Mouse (Mus musculus) heart, embryonic 16.5 days (tissue): ENCODE results near the gene Syn3. TPM values are rescaled to one million over a fixed set of nuclear protein-coding genes. Genes with fewer than 3 reads are reported as not detected.

ENCODE experiments used
- ATAC-seq: fragments of 200-750 bp; cut with Nextera tagmentation; replicated peaks from 2 replicates; pipeline ENCODE4 v1.8.0; 2017; ENCODE audit warnings: moderate number of reproducible peaks; ENCODE audit not compliant: insufficient read depth, low FRiP score; ENCODE audit errors: extremely low read depth
- H3K27ac ChIP-seq: fragments of 300-500 bp; sonication (generic); 2 replicates; pipeline ENCODE4 v1.5.1; 2014; ENCODE audit warnings: mild to moderate bottlenecking, low read length, control low read depth, moderate library complexity
- H3K27me3 ChIP-seq: fragments of 300-500 bp; sonication (generic); 2 replicates; pipeline ENCODE4 v1.6.1; 2014; ENCODE audit warnings: low read length, mixed read lengths; ENCODE audit not compliant: control insufficient read depth, insufficient read depth
- H3K36me3 ChIP-seq: fragments of 300-500 bp; sonication (generic); 2 replicates; pipeline ENCODE4 v1.6.1; 2014; ENCODE audit not compliant: control insufficient read depth, insufficient read depth
- H3K4me1 ChIP-seq: fragments of 300-500 bp; sonication (generic); 2 replicates; pipeline ENCODE4 v1.6.1; 2014; ENCODE audit warnings: low read length, mixed read lengths; ENCODE audit not compliant: control insufficient read depth, insufficient read depth
- H3K4me2 ChIP-seq: fragments of 300-500 bp; sonication (generic); 2 replicates; pipeline ENCODE4 v1.6.1; 2014; ENCODE audit warnings: low read depth, mild to moderate bottlenecking, control low read depth, low read length
- H3K4me3 ChIP-seq: fragments of 300-500 bp; sonication (generic); 2 replicates; pipeline ENCODE4 v1.5.1; 2014; ENCODE audit warnings: mild to moderate bottlenecking, control low read depth, low read length
- H3K9ac ChIP-seq: fragments of 300-500 bp; sonication (generic); 2 replicates; pipeline ENCODE4 v1.6.1; 2014; ENCODE audit warnings: low read length, control low read depth
- H3K9me3 ChIP-seq: fragments of 300-500 bp; sonication (generic); replicated peaks from 2 replicates; pipeline ENCODE4 v1.6.1; 2016; ENCODE audit warnings: low read length; ENCODE audit not compliant: control insufficient read depth
- WGBS: fragments of 180-500 bp; shearing (Covaris S2); extraction: QIAGEN DNeasy Blood & Tissue Kit; methylation state at CpG from one replicate; pipeline ENCODE4 v1.1.7; 2014; 5-methylcytosine and 5-hydroxymethylcytosine counted together
- polyA plus RNA-seq: library from polyadenylated mRNA; unstranded; fragments of >200 nt; fragmentation: Nextera tagmentation; extraction: Ambion mirVana; gene quantifications from 2 replicates; pipeline ENCODE4 v1.2.1, GENCODE M21; 2015

The Syn3 gene
- polyA plus RNA-seq, 1 experiment from 2014 or later, result 0.68 TPM

DNA sequence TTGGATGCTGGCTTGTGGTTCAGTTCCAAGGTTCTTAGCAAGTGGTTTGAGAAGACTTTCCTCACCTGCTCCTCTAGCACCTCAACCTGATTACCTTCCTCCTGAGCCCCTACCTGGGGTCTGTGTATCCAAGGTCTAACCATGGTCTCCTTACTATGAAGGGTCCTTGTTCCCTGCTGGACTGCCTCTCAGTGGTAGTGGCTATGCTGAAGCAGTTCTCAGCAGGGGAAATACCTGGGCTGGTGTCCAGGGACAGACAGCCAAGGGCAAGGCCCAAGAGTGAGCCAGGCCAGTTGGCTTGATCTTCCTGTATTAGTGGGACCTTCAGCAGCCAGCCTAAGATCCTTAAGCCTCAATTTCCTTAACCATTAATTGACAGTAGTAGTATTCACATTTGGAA lies 294.8 kb downstream of the Syn3 start:
- H3K9ac ChIP-seq, result no peak overlapping the region
- H3K9me3 ChIP-seq, result no peaks in the 10 kb centered on the region
- no peak overlapping the region for H3K4me3 ChIP-seq
- no peak overlapping the region for H3K4me2 ChIP-seq
- H3K36me3 ChIP-seq, result no peaks in the 10 kb centered on the region
- H3K27ac ChIP-seq, result no peak overlapping the region
- no peak for ATAC-seq
- no peaks in the 10 kb centered on the region for H3K4me1 ChIP-seq
- no peaks in the 10 kb centered on the region for H3K27me3 ChIP-seq

DNA sequence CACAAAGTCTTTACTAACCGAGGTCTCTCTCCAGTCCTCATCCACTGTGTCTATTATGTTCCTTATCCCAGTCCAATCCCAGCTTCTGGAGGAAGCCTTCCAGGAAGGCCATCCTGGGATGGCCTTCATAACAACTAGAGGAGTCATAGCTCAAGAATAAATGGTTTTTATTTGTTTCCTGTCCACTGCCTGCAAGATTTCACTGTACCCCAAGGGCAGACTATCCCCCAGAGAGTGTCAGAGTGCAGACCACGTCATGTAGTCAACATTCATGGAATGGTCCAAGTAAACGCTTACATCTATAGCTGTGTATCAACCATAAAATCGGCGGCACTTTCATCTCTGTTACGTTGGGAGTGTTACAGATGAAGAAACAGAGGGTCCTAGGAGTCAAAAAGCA lies 295.5 kb downstream of the Syn3 start:
- Histone ChIP-seq H3K4me3 (no peak overlapping the region), H3K9ac (no peak overlapping the region), H3K27ac (no peak overlapping the region), H3K27me3 (no peaks in the 10 kb centered on the region), H3K36me3 (no peaks in the 10 kb centered on the region), H3K4me2 (no peak overlapping the region), H3K4me1 (no peaks in the 10 kb centered on the region), H3K9me3 (no peaks in the 10 kb centered on the region)
- WGBS, result 83% methylated on average over 6 of the region's 6 CpGs
- ATAC-seq, result no peak

DNA sequence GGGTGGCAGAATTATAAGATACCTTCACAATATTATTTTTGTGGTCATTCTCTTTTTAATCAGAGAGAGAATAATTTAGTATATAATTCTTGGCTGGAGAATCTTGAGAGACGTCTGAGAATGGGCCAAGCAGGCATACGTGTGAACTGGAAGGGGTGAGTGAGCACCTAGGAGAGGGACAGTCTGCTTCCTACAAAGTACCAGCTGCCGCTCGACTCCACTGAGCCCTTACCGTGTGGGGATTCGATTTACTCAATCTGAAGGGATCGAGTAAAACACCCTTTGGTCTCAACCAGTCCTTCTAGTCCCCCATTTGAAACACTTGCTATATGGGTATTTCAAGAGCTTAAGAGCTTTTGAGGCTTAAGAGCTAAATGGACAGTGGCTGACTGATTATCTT lies 296.9 kb downstream of the Syn3 start:
- no peak overlapping the region for H3K27ac ChIP-seq
- H3K36me3 ChIP-seq, result no peaks in the 10 kb centered on the region
- 69% methylated on average over 7 of the region's 7 CpGs for WGBS
- no peaks in the 10 kb centered on the region for H3K27me3 ChIP-seq
- no peak overlapping the region for H3K4me2 ChIP-seq
- no peaks in the 10 kb centered on the region for H3K4me1 ChIP-seq
- no peak overlapping the region for H3K4me3 ChIP-seq
- H3K9me3 ChIP-seq, result no peaks in the 10 kb centered on the region
- no peak for ATAC-seq
- no peak overlapping the region for H3K9ac ChIP-seq

DNA sequence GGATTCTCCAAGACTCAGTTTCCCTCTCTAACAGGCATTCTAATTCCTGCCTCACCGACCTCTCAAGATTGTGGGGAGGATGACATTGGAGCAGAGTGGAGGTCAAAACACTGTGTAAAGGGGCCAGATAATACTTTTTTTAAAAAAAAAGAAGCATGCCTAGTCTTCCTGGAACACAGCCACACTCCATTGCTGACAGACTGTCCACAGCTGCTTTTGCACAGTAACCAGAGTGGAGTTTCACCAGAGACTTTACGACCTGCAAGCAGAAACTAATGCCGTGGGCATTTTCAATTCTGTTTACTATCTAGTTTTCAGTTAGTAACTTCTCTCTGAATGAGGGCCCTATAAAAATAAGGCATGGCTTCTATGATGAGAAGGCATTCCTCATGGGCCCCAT lies 297.7 kb downstream of the Syn3 start:
- H3K27ac ChIP-seq, result no peak overlapping the region
- H3K4me2 ChIP-seq, result no peak overlapping the region
- 57% methylated on average over 3 of the region's 3 CpGs for WGBS
- H3K9ac ChIP-seq, result no peak overlapping the region
- no peaks in the 10 kb centered on the region for H3K4me1 ChIP-seq
- H3K9me3 ChIP-seq, result no peaks in the 10 kb centered on the region
- H3K27me3 ChIP-seq, result no peaks in the 10 kb centered on the region
- no peak overlapping the region for H3K4me3 ChIP-seq
- no peak for ATAC-seq
- no peaks in the 10 kb centered on the region for H3K36me3 ChIP-seq

DNA sequence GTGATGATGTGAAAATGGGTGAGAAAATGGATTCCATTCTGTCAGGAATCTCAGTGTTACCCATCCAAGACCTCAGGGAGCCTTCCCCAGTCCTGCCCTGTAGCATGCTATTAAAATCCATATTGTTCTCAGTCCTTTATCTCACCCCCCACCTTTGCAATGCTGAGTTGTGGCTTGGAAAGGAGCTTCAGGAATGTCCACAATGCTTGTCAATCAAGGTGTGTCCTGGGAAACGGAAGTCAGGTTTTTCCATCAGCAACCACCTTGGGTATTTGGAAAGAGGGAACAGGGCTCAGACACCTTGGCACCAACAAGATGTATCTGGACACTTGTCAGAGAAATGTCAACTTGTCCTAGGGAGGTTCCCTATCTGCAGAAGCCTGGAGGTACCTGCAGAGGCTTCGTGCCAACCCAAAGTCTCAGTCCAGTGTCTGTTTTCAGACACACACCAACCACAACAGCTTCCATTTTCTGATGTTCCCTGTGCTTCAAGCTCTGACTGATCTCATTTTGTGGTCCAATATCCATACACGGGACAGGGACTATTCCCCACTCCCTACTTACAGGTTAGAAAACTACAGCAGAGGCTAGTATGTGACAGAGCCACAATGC lies 302.2 kb downstream of the Syn3 start:
- H3K9me3 ChIP-seq, result no peaks in the 10 kb centered on the region
- no peak overlapping the region for H3K4me3 ChIP-seq
- H3K4me2 ChIP-seq, result no peak overlapping the region
- H3K27ac ChIP-seq, result no peak overlapping the region
- H3K9ac ChIP-seq, result no peak overlapping the region
- 77% methylated on average over 3 of the region's 3 CpGs for WGBS
- no peaks in the 10 kb centered on the region for H3K27me3 ChIP-seq
- no peaks in the 10 kb centered on the region for H3K4me1 ChIP-seq
- no peaks in the 10 kb centered on the region for H3K36me3 ChIP-seq
- no peak for ATAC-seq

DNA sequence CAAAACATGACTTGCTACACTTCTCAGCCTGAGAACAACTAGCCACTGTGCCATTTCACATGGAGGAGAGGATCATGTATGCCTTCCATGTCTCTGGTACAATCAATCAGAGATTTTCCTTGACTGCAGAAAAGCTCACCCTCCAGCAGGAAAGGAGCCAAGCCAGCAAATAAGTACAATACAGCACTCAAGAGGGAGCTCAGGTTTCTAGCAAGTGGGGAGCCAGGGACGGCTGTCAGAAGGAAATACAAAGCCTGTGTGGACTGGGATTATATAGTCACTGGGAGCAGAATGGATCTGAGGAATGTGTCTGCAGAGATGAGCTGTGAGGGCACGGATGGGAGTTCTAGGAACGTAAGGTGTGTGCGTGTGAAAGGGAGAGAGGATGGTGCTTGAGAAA lies 304.0 kb downstream of the Syn3 start:
- H3K27me3 ChIP-seq, result no peaks in the 10 kb centered on the region
- WGBS, result 57% methylated on average over 4 of the region's 4 CpGs
- H3K27ac ChIP-seq, result no peak overlapping the region
- ATAC-seq, result no peak
- H3K36me3 ChIP-seq, result no peaks in the 10 kb centered on the region
- no peak overlapping the region for H3K9ac ChIP-seq
- no peaks in the 10 kb centered on the region for H3K4me1 ChIP-seq
- no peak overlapping the region for H3K4me3 ChIP-seq
- H3K9me3 ChIP-seq, result no peaks in the 10 kb centered on the region
- H3K4me2 ChIP-seq, result no peak overlapping the region

DNA sequence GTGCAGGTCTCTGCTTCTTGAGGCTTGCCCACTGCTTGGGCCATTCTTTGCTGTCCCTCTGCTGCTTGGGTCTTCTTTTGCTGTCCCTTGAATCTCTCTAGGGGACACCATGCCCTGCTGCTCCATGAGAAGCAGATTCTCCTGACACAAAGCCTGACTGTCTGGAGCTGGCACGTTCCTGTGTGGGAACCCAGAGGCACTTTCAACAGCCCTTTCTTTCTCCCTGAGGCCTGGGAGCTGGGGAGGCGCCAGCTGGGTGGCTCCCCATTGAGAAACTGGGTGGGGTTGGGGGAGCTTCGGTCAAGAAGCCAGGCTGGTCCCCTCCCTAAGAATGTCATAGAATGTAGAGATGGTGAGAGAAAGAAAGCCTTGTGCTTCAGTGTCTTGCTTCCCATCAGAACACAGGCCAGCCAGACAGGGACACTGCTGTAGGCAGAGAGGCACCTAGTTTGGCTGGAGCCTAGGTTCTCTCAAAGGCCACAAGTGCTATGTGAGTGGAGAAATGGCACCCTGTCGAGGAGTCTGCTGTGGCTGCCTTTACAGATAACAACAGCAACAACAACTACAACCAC lies 304.7 kb downstream of the Syn3 start:
- Histone ChIP-seq H3K4me3 (no peak overlapping the region), H3K36me3 (no peaks in the 10 kb centered on the region), H3K9me3 (no peaks in the 10 kb centered on the region), H3K27ac (no peak overlapping the region), H3K4me1 (no peaks in the 10 kb centered on the region), H3K9ac (no peak overlapping the region), H3K27me3 (no peaks in the 10 kb centered on the region), H3K4me2 (no peak overlapping the region)
- no peak for ATAC-seq
- WGBS, result 36% methylated on average over 4 of the region's 4 CpGs

DNA sequence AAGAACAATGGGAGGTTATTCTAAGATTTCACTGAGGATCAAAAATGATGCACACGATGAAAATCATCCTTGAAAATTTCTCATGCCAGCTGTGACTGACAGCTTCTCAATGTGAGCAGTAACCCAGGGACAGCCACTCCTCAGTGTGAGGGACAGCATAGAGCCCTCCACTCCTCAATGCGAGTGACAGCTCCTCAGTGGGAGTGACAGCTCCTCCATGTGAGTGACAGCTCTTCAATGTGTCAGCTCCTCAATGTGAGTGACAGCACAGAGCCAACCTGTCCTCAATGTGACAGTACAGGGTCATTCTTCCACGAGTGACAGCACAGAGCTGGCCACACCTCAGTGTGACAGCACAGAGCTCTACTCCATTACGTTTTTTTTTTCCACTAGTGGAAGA lies 310.1 kb downstream of the Syn3 start:
- no peaks in the 10 kb centered on the region for H3K36me3 ChIP-seq
- no peak overlapping the region for H3K27ac ChIP-seq
- H3K9me3 ChIP-seq, result no peaks in the 10 kb centered on the region
- no peaks in the 10 kb centered on the region for H3K27me3 ChIP-seq
- WGBS, result 59% methylated on average over 4 of the region's 4 CpGs
- no peak for ATAC-seq
- H3K4me2 ChIP-seq, result no peak overlapping the region
- H3K4me3 ChIP-seq, result no peak overlapping the region
- no peaks in the 10 kb centered on the region for H3K4me1 ChIP-seq
- H3K9ac ChIP-seq, result no peak overlapping the region

DNA sequence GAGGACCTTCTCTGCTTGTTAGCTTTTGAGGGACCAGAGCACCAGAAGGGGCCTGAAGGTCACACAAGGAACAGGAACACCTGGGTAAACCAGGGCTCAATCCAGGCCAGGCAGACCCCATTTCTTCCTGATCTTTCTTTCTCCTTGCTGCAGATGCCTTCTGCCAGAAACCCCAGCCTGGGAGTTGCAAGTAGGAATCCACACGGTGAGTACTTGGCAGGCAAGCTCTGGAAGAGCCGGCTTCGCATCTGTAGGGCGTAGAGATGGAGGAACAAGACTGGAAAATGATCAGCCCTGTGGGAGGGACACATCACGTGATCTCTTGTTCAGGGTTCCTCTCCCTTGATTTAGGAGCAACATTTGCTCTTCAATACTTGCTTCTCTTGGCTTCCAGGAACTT lies 310.8 kb downstream of the Syn3 start:
- Histone ChIP-seq H3K4me1 (no peaks in the 10 kb centered on the region), H3K9ac (no peak overlapping the region), H3K4me2 (no peak overlapping the region), H3K9me3 (no peaks in the 10 kb centered on the region), H3K36me3 (no peaks in the 10 kb centered on the region), H3K4me3 (no peak overlapping the region), H3K27me3 (no peaks in the 10 kb centered on the region), H3K27ac (no peak overlapping the region)
- ATAC-seq, result no peak
- 81% methylated on average over 5 of the region's 5 CpGs for WGBS
